Mouse (Mus musculus): ENCODE results near the gene Trim30d.

DNA sequence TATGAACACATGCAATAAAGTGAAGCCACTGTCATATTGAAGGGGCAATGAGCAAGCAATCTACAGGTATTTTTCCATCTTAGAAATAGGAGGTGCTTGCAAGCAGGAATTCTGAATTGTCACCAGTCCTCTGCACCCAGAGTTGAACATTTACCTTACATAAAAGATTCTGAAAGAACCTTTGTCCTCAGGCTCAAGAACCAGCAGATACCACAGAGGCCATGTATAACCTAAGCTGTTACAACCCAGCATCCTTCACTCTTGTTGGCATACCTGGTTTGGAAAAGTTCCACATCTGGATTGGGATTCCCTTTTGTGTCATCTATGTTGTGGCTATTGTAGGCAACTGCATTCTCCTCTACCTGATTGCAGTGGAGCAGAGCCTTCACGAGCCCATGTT is 45.1 kb upstream of the Trim30d start:
- TF ChIP-seq CTCF (IDR thresholded peaks at IDR 0.05; ENCODE audit: low read depth) (no peak), EP300 (IDR thresholded peaks at IDR 0.05; ENCODE audit: low read depth) (no peak)
